Mouse (Mus musculus): ENCODE data around the gene Higd1a.

The Higd1a gene

GRCm38 (mm10) chr9:121830956-121831293 lies 27.2 kb downstream of the Higd1a start:
- peak; percentile 81 to 89 for DNase-seq

GRCm38 (mm10) chr9:121830243-121830955 lies 27.8 kb downstream of the Higd1a start:
- peak; percentile 54 to 59 for DNase-seq

GRCm38 (mm10) chr9:121829270-121829992 lies 28.7 kb downstream of the Higd1a start:
- no peak for DNase-seq

GRCm38 (mm10) chr9:121828314-121828713 lies 29.8 kb downstream of the Higd1a start:
- DNase-seq = no peak

GRCm38 (mm10) chr9:121826356-121826755 lies 31.8 kb downstream of the Higd1a start:
- DNase-seq = no peak

- DNase-seq = peak in 1 of 2 experiments; percentile 25
Measured at GRCm38 (mm10) chr9:121823991-121824390, 34.2 kb downstream of the Higd1a start.

GRCm38 (mm10) chr9:121823051-121823450 lies 35.1 kb downstream of the Higd1a start:
- peak; percentile 50 to 58 for DNase-seq

- DNase-seq = peak; percentile 31 to 33
Measured at GRCm38 (mm10) chr9:121822585-121822991, 35.6 kb downstream of the Higd1a start.

GRCm38 (mm10) chr9:121820765-121821164 lies 37.4 kb downstream of the Higd1a start:
- DNase-seq = no peak

- peak; percentile 56 to 65 for DNase-seq
Measured at GRCm38 (mm10) chr9:121819771-121820471, 38.2 kb downstream of the Higd1a start.

- DNase-seq = peak; percentile 36 to 38
Measured at GRCm38 (mm10) chr9:121819073-121819770, 38.9 kb downstream of the Higd1a start.

- no peak for DNase-seq
Measured at GRCm38 (mm10) chr9:121815183-121815582, 43.0 kb downstream of the Higd1a start.

- DNase-seq = peak; percentile 39 to 43
Measured at GRCm38 (mm10) chr9:121810081-121810821, 47.9 kb downstream of the Higd1a start.

GRCm38 (mm10) chr9:121808511-121808910 lies 49.7 kb downstream of the Higd1a start:
- no peak for DNase-seq

- DNase-seq = peak; percentile 35 to 40
Measured at GRCm38 (mm10) chr9:121807947-121808346, 50.2 kb downstream of the Higd1a start.

- DNase-seq = no peak
Measured at GRCm38 (mm10) chr9:121807546-121807945, 50.6 kb downstream of the Higd1a start.

GRCm38 (mm10) chr9:121802747-121803146 lies 55.4 kb downstream of the Higd1a start:
- DNase-seq = no peak

GRCm38 (mm10) chr9:121798887-121799520 lies 59.2 kb downstream of the Higd1a start:
- DNase-seq = no peak

Measured in cerebellum, postnatal 36 days (tissue).